Mouse (Mus musculus): ENCODE data around the gene Styk1. TPM values are rescaled to one million over a fixed set of nuclear protein-coding genes. Genes with fewer than 3 reads are reported as not detected.

Gene Styk1
- total RNA-seq, 2 experiments from 2014 or later, result 0.14 to 0.20 TPM

DNA sequence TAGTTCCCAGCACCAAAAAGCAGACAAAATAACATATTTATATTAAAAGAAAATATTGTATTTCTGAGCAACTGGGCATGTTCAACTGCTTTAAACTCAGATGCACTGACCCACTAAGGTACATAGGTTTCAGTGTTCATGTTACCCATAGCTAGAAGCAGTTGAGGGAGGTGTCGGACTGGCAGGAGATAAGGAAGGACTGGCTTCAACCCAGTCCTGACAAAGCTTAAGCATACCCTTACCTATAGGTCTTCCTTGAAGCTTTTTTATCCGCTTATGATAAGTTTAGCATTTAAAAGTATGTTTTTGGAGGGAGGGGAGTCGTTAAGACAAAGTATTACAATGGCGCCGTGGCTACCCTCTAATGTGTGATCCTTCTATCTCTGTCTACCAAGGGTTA, 17.4 kb upstream of the Styk1 start:
- intact Hi-C loops (cut with DNase I), result no loop called here
- no peak for DNase-seq

GRCm38 (mm10) chr6:131369866-131370616, 16.6 kb upstream of the Styk1 start:
- DNase-seq, result no peak
- intact Hi-C loops (cut with DNase I), result no loop called here

DNA sequence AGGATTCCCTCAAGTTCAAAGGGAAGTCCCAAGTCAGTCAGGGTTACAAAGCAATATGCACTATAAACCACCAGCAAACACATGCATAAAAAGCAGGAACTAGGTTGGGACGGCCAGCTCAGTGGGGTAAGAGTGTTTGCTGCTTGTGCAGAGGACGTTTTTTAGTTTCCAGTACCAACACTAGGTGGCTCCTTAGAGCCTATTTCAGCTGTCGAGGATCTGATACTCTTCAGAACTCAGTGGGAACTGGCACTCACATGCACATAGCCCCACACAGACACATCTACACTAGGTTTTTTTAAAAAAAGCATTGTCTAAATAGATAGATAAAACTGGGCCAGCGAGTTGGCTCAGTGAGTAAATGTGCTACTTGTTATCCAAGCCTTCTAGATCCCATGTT, 13.7 kb upstream of the Styk1 start:
- peak; percentile 45 to 59 for DNase-seq

GRCm38 (mm10) chr6:131364353-131364752, 11.0 kb upstream of the Styk1 start:
- DNase-seq, result no peak
- intact Hi-C loops (cut with DNase I), result no loop called here

More for the DNA sequence above, 13.7 kb upstream of the Styk1 start:
- intact Hi-C loops (cut with DNase I), result loop anchor here (1.0 kb wide), 1 partner anchor 52 kb away; no protein-coding TSS in a partner anchor

DNA sequence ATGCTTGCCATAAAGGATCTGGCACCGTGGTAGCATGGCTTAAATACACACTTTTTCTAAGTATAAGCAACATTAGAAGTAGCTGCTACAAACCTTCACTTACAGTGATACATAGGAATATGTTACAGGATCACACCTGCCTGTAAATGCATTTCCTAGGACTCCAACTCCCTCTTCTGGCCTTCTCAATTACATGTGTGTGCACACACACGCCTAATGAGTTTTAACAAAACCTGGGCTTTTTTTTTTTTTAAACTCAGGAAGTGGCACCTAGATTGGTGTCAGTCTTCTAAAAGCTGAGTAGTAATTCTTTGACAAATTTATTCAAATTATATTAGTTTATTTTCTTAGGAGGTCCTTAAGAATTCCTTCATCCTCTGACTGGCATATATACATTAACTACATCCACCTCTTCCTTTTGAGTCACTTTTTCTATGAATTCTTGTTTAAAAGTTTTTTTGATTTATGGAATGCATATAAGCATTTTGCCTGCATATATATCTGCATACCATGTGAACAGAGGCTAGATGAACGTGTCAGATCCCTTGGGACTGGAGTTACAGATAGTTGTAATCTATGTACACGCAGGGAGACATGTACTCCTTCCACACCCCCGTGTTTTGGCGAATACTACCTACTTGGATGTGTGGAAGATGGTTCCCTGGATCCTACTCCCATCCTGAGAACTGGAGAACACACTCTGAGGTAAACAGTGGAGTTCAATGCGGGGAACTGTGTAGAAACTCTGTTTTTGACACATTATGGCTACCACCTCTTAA, 9.8 kb upstream of the Styk1 start:
- intact Hi-C loops (cut with DNase I), result no loop called here
- no peak for DNase-seq

DNA sequence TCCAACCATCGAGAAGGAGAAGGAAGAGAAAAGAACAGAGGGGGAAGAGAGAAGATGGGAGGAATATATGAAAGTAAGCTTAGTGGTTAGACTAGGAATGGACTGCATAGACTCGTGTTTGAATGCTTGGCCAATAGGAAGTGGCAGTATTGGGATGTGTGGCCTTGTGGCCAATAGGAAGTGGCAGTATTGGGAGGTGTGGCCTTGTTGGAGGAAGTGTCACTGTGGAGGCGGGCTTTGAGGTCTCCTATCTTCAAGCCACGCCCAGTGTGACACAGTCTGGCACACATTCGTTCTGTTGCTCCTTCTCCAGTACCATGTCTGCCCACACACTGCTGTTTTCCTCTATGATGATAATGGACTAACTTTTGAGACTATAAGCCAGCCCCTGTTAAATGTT, 7.3 kb upstream of the Styk1 start:
- peak in 1 of 2 experiments; percentile 18 for DNase-seq
- intact Hi-C loops (cut with DNase I), result no loop called here

GRCm38 (mm10) chr6:131359543-131359942, 6.1 kb upstream of the Styk1 start:
- intact Hi-C loops (cut with DNase I), result no loop called here
- DNase-seq, result no peak

GRCm38 (mm10) chr6:131354913-131355312, 1.5 kb upstream of the Styk1 start:
- no peak for DNase-seq
- intact Hi-C loops (cut with DNase I), result no loop called here

- intact Hi-C loops (cut with DNase I), result no loop called here
Observed at GRCm38 (mm10) chr6:131347026-131347425, 6.4 kb downstream of the Styk1 start.

GRCm38 (mm10) chr6:131344346-131344745, 9.1 kb downstream of the Styk1 start:
- DNase-seq, result no peak

More at GRCm38 (mm10) chr6:131347026-131347425, 6.4 kb downstream of the Styk1 start:
- no peak for DNase-seq

DNA sequence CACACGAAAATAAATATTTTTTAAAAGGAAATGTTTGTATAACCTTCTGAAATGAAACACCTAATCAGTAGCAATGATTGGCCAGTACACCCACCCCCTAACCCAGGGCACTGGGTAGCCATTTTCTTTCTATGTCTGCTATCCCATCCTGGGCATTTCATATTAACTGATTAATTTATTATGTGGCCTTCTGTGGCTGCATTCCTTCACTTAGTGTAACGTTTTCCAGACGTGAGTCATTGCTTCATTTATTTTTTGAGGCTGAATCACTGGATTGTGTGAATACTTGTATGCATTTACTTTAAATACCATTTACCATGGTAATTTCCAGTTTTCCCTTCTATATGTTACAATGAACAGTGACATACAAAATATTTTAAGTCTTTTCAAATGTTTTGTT, 13.3 kb downstream of the Styk1 start:
- intact Hi-C loops (cut with DNase I), result no loop called here
- no peak for DNase-seq

More at GRCm38 (mm10) chr6:131344346-131344745, 9.1 kb downstream of the Styk1 start:
- intact Hi-C loops (cut with DNase I), result no loop called here

DNA sequence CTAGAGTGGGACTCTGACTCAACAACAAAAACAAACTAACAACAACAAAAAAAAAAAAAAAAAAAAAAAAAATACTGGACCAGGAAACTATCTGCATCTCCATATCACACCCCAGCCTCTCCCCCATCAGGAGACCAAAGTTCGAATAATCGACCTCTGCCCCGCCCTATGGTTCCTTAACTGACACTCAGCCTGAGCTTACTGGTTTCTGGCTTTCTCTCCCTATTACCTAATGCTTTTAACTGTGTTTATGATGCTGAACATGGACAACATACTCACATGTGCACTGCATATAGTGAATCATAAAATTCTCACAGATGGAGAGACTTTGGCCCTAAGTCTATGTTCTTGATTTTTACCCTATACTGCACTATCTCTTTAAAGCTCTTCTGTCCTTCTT, 14.1 kb downstream of the Styk1 start:
- no peak for DNase-seq
- intact Hi-C loops (cut with DNase I), result no loop called here

GRCm38 (mm10) chr6:131338787-131339186, 14.6 kb downstream of the Styk1 start:
- intact Hi-C loops (cut with DNase I), result no loop called here
- no peak for DNase-seq

DNA sequence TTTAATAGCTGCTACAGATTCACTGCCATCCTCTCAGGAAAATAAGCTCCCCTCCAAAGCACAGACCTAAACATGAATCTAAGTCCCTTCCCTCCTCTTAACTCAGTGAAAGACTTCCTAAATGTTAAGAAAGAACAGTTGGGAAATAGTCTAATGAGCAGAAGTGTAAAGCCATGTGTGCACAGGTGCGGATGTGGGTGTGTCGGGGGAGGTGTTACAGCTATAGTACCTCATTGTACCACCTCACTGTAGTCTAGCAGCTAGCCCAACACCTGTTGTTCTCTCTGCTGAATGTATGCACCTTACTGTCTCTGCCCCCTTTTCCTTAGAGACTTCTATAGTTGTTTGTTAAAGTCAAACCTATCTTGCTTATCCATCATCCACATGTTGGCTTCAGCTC, 26.3 kb downstream of the Styk1 start:
- intact Hi-C loops (cut with DNase I), result no loop called here
- DNase-seq, result no peak

DNA sequence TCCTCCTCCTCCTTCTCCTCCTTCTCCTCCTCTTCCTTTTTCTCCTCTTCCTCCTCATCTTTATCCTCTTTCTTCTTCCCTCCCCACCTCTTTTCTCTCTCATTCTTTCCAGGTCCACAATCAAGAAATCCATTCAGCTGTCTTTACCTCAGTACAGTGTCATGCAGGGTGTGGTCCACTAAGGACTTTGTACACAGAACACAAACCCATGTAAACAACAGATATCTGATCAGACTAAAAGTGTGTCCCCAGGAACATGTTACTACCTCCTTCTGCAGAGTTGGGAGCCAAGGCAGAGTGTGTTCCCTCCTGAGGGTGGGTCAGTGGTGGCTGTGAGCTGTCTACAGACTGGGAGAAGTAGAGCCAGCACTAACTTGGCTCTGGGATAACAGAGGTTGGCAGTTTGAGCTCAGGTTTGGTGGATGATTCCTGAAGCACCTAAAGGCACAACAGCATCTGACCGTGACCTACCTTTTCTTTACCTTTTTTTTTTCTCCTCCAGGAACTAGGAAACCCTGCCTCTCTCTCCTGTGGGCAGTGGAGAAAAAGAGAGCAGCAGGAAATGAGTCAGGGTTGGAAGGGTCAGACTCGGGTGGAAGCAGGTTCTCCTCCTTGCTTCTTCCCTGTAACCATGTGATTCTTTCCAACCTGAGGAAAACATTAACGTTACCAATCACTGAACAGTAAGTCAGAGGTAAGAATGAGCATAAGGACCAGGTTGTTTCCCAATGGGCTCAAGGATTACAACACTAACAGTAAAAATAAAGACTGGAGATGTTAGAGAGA, 31.4 kb downstream of the Styk1 start:
- intact Hi-C loops (cut with DNase I), result no loop called here
- no peak for DNase-seq

GRCm38 (mm10) chr6:131316155-131317101, 37.0 kb downstream of the Styk1 start:
- intact Hi-C loops (cut with DNase I), result no loop called here

DNA sequence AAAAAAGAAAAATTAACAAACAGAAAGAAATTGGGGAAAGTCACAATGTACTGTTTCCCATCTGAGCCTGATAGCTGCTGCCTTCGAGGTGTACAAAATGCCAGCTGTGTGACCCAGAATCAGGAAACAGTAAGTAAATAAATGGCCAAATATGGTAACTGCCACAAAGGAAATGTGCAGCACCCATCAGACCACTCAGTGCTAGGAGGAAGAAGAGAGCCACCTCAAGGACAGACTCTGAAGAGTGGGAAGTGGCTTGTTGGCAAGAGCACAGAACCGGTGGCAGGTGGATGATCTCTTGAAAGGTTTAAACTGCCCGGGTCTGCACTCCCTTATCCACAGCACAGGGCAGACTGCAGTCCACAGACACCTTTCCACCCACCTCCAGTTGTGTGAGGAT, 45.4 kb downstream of the Styk1 start:
- intact Hi-C loops (cut with DNase I), result no loop called here
- no peak for DNase-seq

More at GRCm38 (mm10) chr6:131316155-131317101, 37.0 kb downstream of the Styk1 start:
- no peak for DNase-seq

DNA sequence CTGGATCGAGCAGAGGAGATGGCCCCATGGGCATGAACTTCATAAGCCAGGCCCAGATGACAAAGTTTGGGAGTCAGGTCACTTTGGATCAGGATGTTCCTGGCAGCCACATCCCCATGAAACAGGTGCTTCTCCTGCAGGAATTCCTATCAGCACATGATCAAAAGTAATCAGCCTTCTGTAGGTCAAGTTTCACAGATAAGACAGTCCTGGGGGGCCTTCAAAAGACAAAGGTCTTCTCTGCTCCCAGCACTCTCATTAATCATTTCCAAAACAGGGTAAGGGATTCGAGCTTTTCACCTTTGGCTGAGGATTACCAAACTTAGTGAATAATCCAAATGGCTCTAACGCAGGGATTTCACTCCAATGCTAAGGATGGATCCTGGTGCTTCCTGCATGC, 48.6 kb downstream of the Styk1 start:
- intact Hi-C loops (cut with DNase I), result no loop called here
- no peak for DNase-seq

DNA sequence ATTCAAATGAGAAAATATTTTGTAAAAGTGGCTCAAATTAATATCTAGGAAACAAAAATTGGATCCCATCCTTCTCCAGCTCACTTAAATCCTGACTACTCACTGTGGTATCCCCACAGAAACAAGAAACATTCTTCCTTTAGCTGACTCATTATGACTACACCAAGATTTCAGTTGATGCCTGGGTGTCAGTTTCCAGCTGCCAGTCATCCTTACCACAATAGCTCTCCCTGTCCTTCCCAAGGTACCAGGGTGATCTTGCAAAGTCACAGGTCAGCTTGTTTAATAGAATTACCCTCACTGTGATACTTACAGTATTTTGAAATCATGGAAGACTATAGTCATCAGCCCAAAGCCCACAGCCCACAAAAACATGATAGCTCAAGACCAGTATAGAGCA, 54.9 kb downstream of the Styk1 start:
- intact Hi-C loops (cut with DNase I), result no loop called here
- DNase-seq, result no peak

All from heart, postnatal 10 days (tissue).